Mouse (Mus musculus) midbrain, embryonic 16.5 days (tissue): Measurements from ENCODE around the gene Gm49450. TPM values are rescaled to one million over a fixed set of nuclear protein-coding genes. Genes with fewer than 3 reads are reported as not detected.

ENCODE experiments used
- ATAC-seq: fragments of 200-750 bp; cut with Nextera tagmentation; 2 replicates; pipeline ENCODE4 v1.8.0; 2017; ENCODE audit warnings: moderate TSS enrichment
- H3K27ac ChIP-seq: fragments of 300-500 bp; sonication (generic); 2 replicates; pipeline ENCODE4 v1.5.1; 2014; ENCODE audit warnings: mild to moderate bottlenecking, low read length, mixed read lengths
- H3K27me3 ChIP-seq: fragments of 300-500 bp; sonication (generic); 2 replicates; pipeline ENCODE4 v1.6.1; 2014; ENCODE audit warnings: low read depth, low read length, mixed read lengths; ENCODE audit not compliant: control insufficient read depth, insufficient read depth
- H3K36me3 ChIP-seq: fragments of 300-500 bp; sonication (generic); 2 replicates; pipeline ENCODE4 v1.6.1; 2014; ENCODE audit warnings: mild to moderate bottlenecking, low read length, moderate library complexity, mixed read lengths; ENCODE audit not compliant: control insufficient read depth, insufficient read depth
- H3K4me1 ChIP-seq: fragments of 300-500 bp; sonication (generic); 2 replicates; pipeline ENCODE4 v1.6.1; 2014; ENCODE audit warnings: mild to moderate bottlenecking, low read length, mixed read lengths; ENCODE audit not compliant: control insufficient read depth, insufficient read depth
- H3K4me2 ChIP-seq: fragments of 300-500 bp; sonication (generic); 2 replicates; pipeline ENCODE4 v1.6.1; 2014; ENCODE audit warnings: mild to moderate bottlenecking, low read length, mixed read lengths
- H3K4me3 ChIP-seq: fragments of 300-500 bp; sonication (generic); 2 replicates; pipeline ENCODE4 v1.5.1; 2014; ENCODE audit warnings: low read depth, mild to moderate bottlenecking, low read length, moderate library complexity, mixed read lengths
- H3K9ac ChIP-seq: fragments of 300-500 bp; sonication (generic); 2 replicates; pipeline ENCODE4 v1.6.1; 2014; ENCODE audit warnings: low read depth, low read length, mixed read lengths
- H3K9me3 ChIP-seq: fragments of 300-500 bp; sonication (generic); replicated peaks from 2 replicates; pipeline ENCODE4 v1.6.1; 2014; ENCODE audit warnings: mild to moderate bottlenecking, low read length, mixed read lengths; ENCODE audit not compliant: control insufficient read depth, poor library complexity, severe bottlenecking
- WGBS: fragments of 180-500 bp; shearing (Covaris S2); extraction: QIAGEN DNeasy Blood & Tissue Kit; methylation state at CpG from one replicate; pipeline ENCODE4 v1.1.7; 2014; 5-methylcytosine and 5-hydroxymethylcytosine counted together
- polyA plus RNA-seq: library from polyadenylated mRNA; unstranded; fragments of >200 nt; fragmentation: Nextera tagmentation; extraction: Ambion mirVana; gene quantifications from 2 replicates; pipeline ENCODE4 v1.2.1, GENCODE M21; 2015

The Gm49450 gene
- polyA plus RNA-seq, 1 experiment from 2014 or later = not detected

DNA sequence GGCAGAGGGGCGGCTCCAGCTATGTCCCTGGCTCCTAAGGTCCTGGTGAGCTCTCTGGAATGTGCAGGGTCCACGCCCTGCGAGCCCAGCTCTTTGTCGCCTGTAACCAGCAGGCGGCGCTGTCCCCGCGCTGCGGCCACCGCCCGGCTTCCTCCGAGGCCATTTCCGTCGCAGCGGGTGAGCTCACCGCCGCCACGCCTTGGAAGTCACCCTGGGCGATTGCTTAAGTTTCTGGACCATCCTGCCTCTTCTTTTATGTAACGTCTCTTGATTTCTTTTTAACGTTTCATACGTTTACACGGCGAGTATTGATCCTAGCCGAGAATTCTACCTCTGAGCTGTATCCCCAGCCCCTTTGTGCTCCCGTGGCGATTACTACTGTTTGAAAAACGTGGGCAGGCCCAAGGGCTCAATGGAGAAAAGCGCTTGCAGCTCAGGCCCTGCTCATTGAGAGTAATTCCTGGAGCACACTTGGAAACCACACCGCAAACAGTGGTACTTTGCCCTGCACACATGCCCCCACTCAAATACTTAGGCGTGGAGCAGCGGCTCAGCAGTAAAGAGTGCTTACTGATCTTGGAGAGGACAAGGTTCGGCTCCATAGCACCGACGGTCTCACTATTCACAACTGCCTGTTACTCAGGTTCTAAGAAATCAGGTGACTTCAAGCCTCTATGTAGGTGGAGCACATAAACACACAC, 39.9 kb upstream of the Gm49450 start:
- 1% methylated on average over 35 of the region's 35 CpGs for WGBS
- Histone ChIP-seq H3K27me3 (no peaks in the 10 kb centered on the region), H3K36me3 (no peaks in the 10 kb centered on the region), H3K4me1 (peaks cover 40% of the 10 kb centered on the region), H3K4me3 (peak overlapping the region; percentile 48), H3K4me2 (peak overlapping the region; percentile 93), H3K9me3 (no peaks in the 10 kb centered on the region), H3K9ac (peak overlapping the region; percentile 82), H3K27ac (peak overlapping the region; percentile 98)
- peak; percentile 89 for ATAC-seq

DNA sequence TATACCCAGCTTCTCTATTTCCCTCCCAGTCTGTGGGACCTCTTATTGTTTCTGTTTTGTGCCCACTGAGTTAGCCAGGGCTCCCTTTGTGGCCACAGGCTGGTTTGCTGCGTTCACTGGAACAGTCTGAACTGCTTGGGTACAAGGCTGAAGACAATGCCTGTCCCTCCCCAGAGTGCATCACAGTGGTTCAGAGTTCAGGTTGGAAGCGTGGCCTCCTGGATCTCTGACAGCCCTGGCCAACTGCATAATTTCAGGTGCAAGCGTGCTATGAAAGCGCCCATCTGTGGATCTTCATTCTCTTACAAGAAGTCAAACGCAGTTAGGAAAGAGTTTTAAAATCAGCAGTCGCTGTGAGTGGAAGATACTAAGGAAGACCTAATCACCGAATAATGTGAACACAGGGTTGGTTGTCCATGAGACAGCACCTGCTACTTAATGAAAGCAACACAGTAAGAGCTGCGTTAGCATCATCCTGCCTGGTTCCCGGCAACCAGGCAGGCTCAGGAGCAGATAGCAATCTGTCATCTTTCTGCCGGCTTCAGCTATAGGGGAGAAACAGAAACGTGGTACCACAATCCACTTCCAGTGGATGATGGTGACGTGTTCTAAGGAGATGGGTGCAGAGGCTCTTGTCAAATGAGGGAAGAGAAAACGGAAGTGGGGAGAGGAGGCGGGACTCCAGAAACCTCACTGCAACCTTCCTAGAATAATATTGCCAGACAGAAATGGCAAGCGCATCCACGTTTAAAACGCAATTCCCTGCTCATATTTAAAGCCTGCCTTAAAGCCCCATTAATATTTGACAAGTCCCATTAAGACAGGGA, 38.9 kb upstream of the Gm49450 start:
- WGBS = 9% methylated on average over 17 of the region's 17 CpGs
- ATAC-seq = peak; percentile 86
- peaks cover 49% of the 10 kb centered on the region for H3K4me1 ChIP-seq

DNA sequence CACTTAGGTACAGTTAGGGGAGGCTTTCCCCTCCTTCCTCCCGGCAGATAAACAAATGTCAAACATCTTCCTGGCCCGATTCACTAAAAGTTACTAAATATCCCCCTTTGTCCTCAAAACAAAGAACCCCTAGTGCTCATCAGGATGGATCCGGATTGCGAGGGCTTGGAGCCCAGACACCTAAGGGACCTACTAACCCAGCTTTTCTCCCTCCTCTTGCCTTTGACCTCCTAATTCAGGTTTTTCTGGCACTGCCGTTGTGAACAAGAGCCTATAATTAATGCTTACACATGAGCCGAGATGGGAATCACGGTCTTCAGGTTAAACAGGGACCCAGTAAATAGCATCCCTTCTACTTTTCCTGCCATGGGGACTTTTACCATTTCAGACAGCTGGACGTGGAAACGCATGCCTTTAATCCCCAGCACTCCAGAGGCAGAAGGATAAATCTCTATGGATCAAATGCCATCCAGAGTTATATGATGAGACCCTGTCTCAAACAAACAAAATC, 38.2 kb upstream of the Gm49450 start:
- peak overlapping the region; percentile 93 for H3K4me2 ChIP-seq
- H3K27me3 ChIP-seq = no peaks in the 10 kb centered on the region
- peaks cover 57% of the 10 kb centered on the region for H3K4me1 ChIP-seq
- H3K4me3 ChIP-seq = peak overlapping the region; percentile 48
- no peaks in the 10 kb centered on the region for H3K36me3 ChIP-seq
- peak overlapping the region; percentile 82 for H3K9ac ChIP-seq
- WGBS = under 1% methylated on average over 9 of the region's 9 CpGs
- H3K27ac ChIP-seq = peak overlapping the region; percentile 98
- H3K9me3 ChIP-seq = no peaks in the 10 kb centered on the region
- no peak for ATAC-seq

More for the DNA sequence above, 38.9 kb upstream of the Gm49450 start:
- no peaks in the 10 kb centered on the region for H3K9me3 ChIP-seq
- no peaks in the 10 kb centered on the region for H3K36me3 ChIP-seq
- peak overlapping the region; percentile 98 for H3K27ac ChIP-seq
- H3K27me3 ChIP-seq = no peaks in the 10 kb centered on the region
- H3K9ac ChIP-seq = peak overlapping the region; percentile 82
- peak overlapping the region; percentile 93 for H3K4me2 ChIP-seq
- peak overlapping the region; percentile 48 for H3K4me3 ChIP-seq

DNA sequence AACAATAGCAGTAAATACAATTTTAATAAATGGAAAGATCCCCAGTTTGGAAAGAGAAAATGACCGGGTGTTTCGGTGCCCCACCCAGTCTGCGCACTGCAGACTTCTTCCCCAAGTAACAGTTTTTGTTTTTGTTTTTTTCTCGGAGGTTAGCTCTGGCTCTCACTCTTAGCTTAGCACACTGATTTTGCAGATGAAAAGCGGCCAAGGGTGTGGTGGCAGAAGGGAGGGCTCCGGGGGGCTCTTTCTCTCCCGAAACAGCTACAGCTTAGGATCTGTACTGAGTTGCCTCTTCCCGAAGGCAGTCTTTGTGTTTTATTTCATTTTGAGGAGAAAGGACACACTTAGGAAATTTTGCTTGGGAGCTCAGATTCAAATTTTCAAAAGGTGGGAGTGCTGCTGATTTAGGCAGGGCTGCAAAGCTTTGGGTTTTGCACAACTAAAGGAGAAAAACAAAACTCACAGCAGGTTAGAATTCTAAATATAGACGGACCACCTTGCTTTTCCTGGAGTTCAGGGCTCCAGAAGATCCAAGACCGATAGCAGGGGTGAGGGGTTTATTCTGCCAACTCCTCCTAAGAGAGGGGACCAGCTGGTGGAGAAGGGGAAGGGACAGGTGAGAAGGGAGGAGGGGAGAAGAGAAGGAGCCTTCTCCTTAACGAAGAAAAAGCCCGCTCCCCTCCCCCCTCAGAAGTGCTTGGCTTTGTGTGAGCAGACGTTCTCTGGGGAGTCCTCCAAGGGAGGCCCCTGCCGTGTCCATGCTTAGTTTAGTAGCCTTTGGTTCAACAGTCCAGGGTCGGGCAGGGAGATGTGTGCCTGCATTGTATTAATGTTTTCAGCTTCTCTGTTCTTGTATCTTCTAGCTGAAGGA, 37.6 kb upstream of the Gm49450 start:
- 7% methylated on average over 15 of the region's 15 CpGs for WGBS
- no peaks in the 10 kb centered on the region for H3K36me3 ChIP-seq
- no peak for ATAC-seq
- peak overlapping the region; percentile 82 for H3K9ac ChIP-seq
- H3K27me3 ChIP-seq = no peaks in the 10 kb centered on the region
- H3K4me1 ChIP-seq = peaks cover 57% of the 10 kb centered on the region
- peak overlapping the region; percentile 93 for H3K4me2 ChIP-seq
- H3K9me3 ChIP-seq = no peaks in the 10 kb centered on the region
- peak overlapping the region; percentile 98 for H3K27ac ChIP-seq
- peak overlapping the region; percentile 48 for H3K4me3 ChIP-seq

DNA sequence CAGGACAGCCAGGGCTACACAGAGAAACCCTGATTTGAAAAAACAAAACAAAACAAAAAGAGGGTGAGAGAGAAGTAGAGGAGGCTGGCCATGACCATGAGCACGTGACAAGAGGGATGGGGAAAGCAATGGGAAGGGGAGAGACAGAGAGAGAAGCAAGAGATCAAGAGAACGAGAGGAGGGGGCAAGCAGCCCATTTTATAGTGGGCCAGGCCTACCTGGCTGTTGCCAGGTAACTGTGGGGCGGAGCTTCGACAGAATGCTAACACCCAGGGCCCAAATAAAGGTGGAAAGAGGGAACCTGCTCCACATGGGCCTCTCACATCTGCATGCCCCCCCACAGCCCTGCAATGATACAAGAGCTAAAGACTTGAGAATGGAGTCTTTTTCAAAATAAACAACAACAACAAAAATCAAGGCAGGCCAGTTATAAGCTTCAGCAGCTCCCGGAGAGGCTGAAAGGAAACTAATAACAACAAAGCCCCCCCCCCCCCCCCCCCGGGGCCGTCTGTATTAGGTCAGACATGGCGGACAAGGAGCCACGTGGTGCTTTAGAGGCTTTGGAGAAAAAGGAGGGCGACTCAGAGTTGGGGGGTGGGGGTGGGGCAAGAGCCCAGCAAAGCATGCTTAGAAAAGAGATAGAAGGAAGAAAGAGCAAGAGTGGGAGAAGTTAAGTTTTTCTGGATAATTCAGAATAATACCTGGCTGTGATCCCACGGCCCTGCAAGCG, 36.5 kb upstream of the Gm49450 start:
- peak overlapping the region; percentile 93 for H3K4me2 ChIP-seq
- H3K9me3 ChIP-seq = no peaks in the 10 kb centered on the region
- H3K27me3 ChIP-seq = no peaks in the 10 kb centered on the region
- H3K4me1 ChIP-seq = peaks cover 57% of the 10 kb centered on the region
- H3K36me3 ChIP-seq = no peaks in the 10 kb centered on the region
- peak overlapping the region; percentile 82 for H3K9ac ChIP-seq
- peak overlapping the region; percentile 98 for H3K27ac ChIP-seq
- peak overlapping the region; percentile 48 for H3K4me3 ChIP-seq
- 25% methylated on average over 8 of the region's 12 CpGs for WGBS
- no peak for ATAC-seq

DNA sequence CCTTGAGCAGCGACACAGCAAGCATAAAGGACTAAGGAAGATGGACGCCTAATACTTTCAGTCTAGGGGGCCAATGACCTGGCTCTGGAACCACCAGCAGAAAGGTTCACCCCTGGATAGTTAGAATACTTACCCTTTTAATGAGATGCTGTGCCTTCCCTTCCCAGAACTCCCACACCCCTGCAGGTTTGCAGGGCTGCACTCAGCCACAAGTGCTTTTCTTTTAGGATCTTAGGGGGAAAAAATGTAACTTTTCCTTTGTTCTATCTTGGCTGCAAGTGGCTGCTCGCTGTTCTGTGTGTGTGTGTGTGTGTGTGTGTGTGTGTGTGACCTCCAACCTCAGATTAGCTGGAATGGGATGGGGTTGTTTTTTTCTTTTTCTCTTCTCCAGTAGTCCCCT, 35.4 kb upstream of the Gm49450 start:
- peaks cover 57% of the 10 kb centered on the region for H3K4me1 ChIP-seq
- H3K27me3 ChIP-seq = no peaks in the 10 kb centered on the region
- H3K36me3 ChIP-seq = no peaks in the 10 kb centered on the region
- peak overlapping the region; percentile 0; the same call in 1 of the 2 replicates for H3K4me3 ChIP-seq
- H3K9me3 ChIP-seq = no peaks in the 10 kb centered on the region
- 36% methylated on average over 3 of the region's 3 CpGs for WGBS
- no peak overlapping the region; the same call in 1 of the 2 replicates for H3K9ac ChIP-seq
- H3K27ac ChIP-seq = peak overlapping the region; percentile 100
- no peak for ATAC-seq
- H3K4me2 ChIP-seq = peak overlapping the region; percentile 74; the same call in 1 of the 2 replicates

DNA sequence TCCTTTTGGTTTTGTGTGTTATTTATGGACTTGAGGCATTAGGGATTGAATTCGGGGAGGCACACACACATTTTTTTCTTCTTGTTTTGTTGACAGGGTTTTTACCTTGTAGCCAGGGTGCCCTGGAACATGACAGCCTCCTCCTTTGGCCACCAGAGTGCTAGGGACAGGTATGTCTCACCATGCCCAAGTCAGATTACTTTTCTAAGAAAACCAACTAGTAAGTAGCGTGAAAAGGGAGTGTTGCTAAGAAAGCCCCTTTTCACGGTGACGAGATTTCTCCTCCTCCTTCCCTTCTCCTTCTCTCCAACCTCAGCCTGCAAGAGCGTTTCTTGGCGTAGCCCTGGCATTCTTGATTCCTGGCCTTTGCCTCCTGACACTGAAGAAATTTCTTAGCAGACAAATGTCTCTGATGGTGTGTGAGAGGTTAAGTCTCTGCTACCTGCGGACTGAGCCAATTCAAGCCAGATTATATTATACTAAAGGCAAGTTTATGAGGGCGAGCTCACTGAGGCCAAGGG, 34.4 kb upstream of the Gm49450 start:
- H3K27me3 ChIP-seq = no peaks in the 10 kb centered on the region
- ATAC-seq = no peak
- H3K36me3 ChIP-seq = no peaks in the 10 kb centered on the region
- peak overlapping the region; percentile 74 for H3K4me2 ChIP-seq
- peak overlapping the region; percentile 42 for H3K4me3 ChIP-seq
- no peaks in the 10 kb centered on the region for H3K9me3 ChIP-seq
- H3K27ac ChIP-seq = peak overlapping the region; percentile 100
- 9% methylated on average over 8 of the region's 8 CpGs for WGBS
- H3K4me1 ChIP-seq = peaks cover 62% of the 10 kb centered on the region
- H3K9ac ChIP-seq = peak overlapping the region; percentile 78
